Mouse (Mus musculus): ENCODE data around the gene Fam161a. TPM values are rescaled to one million over a fixed set of nuclear protein-coding genes. Genes with fewer than 3 reads are reported as not detected.
"Not testable (repeated sequence)": the region's sequence is repeated elsewhere in the genome, so short reads cannot be mapped to it uniquely, and the experiment has no call there.

The Fam161a gene
- polyA plus RNA-seq, 1 experiment from 2014 or later = 9.0 TPM

DNA sequence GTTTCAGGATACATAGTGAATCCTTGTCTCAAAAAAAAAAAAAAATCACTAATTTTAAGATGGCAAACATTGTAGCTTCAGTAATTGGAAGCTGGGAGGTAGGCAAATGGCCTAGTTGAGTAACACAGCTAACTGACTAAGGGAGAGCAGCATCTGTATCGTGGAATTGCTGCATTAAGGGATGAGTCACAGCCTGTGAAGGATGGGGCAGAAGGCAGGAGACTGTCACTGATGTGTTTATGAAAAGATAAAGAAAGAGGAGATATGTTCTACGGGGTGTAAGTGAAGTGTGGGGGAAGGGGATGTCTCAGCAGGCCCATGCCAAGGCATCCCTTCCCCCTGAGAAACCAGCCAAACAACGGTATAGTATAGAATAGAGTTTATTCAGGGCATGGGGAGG lies 56.5 kb downstream of the Fam161a start:
- H3K27me3 ChIP-seq (ENCODE audit: control insufficient read depth, insufficient read depth, low read length) = no peaks in the 10 kb centered on the region
- DNase-seq (ENCODE audit: low spot score) = no peak
- no peak for ATAC-seq (ENCODE audit: low FRiP score)
- H3K27ac ChIP-seq = no peak overlapping the region
- H3K4me2 ChIP-seq (replicated peaks) = no peak overlapping the region
- H3K9ac ChIP-seq = no peak overlapping the region
- H3K36me3 ChIP-seq (replicated peaks; ENCODE audit: control insufficient read depth, insufficient read depth) = no peaks in the 10 kb centered on the region
- WGBS = 55% methylated on average over 3 of the region's 3 CpGs
- no peaks in the 10 kb centered on the region for H3K9me3 ChIP-seq (ENCODE audit: control insufficient read depth, low read length)
- peaks cover 6% of the 10 kb centered on the region for H3K4me1 ChIP-seq (replicated peaks; ENCODE audit: control insufficient read depth, insufficient read depth, low read length)
- H3K4me3 ChIP-seq (replicated peaks; ENCODE audit: low read length) = no peak overlapping the region

DNA sequence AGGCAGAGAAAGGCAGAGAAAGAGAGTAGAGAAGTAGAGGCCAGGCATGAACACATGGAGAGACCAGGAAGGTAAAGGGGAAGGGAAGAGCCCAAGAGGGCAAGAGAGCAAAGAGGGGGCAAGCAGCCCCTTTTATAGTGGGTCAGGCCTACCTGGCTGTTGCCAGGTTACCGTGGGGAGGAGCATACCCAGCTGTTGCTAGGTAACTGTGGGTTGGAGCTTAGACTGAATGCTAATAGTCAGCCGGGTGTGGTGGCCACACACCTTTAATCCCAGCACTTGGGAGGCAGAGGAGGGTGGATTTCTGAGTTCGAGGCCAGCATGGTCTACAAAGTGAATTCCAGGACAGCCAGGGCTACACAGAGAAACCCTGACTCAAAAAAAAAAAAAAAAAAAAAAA lies 56.9 kb downstream of the Fam161a start:
- WGBS = 43% methylated on average over 3 of the region's 3 CpGs
- H3K27ac ChIP-seq; DNase-seq (ENCODE audit: low spot score); H3K9me3 ChIP-seq (ENCODE audit: control insufficient read depth, low read length); H3K36me3 ChIP-seq (replicated peaks; ENCODE audit: control insufficient read depth, insufficient read depth); H3K4me2 ChIP-seq (replicated peaks); H3K9ac ChIP-seq; H3K27me3 ChIP-seq (ENCODE audit: control insufficient read depth, insufficient read depth, low read length); H3K4me3 ChIP-seq (replicated peaks; ENCODE audit: low read length); H3K4me1 ChIP-seq (replicated peaks; ENCODE audit: control insufficient read depth, insufficient read depth, low read length); ATAC-seq (ENCODE audit: low FRiP score): not testable (repeated sequence)

DNA sequence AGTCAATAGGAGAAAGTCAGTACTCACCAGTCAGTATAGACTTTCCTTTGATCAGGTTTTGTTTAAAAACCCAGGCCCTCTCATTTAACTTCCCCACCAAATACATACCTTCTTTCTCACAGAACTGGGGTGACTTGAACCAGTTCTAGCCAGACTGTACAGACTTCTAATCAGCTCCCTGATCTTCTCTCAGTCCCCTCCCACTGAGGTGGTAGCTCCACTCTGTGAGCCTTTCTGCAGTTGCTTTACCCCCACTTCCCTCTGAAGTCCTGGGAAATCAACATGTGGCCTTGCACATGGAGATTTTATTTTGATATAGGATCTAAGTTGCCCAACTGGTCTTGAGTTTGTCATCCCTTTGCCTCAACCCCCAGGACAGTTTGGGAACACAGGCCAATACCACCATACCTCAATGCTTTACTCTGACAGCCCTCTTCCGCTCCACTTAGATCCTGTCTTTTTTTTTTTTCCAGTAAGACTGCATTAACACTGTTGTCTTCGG lies 57.9 kb downstream of the Fam161a start:
- no peak for ATAC-seq (ENCODE audit: low FRiP score)
- H3K4me1 ChIP-seq (replicated peaks; ENCODE audit: control insufficient read depth, insufficient read depth, low read length) = peaks cover 6% of the 10 kb centered on the region
- H3K27me3 ChIP-seq (ENCODE audit: control insufficient read depth, insufficient read depth, low read length) = no peaks in the 10 kb centered on the region
- H3K36me3 ChIP-seq (replicated peaks; ENCODE audit: control insufficient read depth, insufficient read depth) = no peaks in the 10 kb centered on the region
- no peak overlapping the region for H3K9ac ChIP-seq
- no peak for DNase-seq (ENCODE audit: low spot score)
- no peak overlapping the region for H3K4me3 ChIP-seq (replicated peaks; ENCODE audit: low read length)
- H3K9me3 ChIP-seq (ENCODE audit: control insufficient read depth, low read length) = no peaks in the 10 kb centered on the region
- 92% methylated on average over 2 of the region's 2 CpGs for WGBS
- no peak overlapping the region for H3K27ac ChIP-seq
- H3K4me2 ChIP-seq (replicated peaks) = no peak overlapping the region

DNA sequence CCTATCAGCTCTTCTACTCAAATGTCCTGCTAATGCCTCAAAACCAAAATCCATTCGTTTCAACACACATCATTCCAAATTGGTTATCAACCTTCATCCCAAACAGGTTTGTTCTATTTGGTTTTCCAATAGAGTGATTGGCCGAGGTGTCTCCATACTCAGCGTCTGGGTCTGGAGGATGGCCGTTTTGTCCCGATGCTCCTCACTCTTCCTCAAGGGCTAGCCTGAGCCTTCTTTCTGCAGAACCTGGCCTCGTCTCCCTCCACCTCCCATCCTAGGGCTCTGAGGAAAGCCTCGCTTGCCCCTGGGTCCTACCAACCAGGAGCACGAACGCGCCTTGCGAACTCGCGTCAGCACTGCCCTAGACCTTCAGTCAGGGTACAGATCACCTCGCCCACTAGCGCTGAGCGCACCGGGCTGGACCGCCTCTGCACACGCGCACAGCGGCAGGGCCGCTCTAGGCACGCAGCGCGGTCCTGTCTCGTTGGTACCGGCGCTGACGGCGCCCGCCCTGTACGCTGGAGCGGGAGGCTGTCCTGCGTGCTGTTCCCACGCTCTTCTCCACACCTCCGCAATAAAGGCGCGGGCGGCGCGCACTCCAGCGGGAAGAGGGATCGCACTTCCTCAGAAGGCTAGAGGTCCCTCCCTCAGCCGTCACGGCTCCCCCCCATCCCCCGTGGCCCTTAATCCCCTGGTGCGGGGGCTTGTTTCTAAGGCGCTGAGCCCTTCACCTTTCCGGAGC lies 60.2 kb downstream of the Fam161a start:
- no peaks in the 10 kb centered on the region for H3K9me3 ChIP-seq (ENCODE audit: control insufficient read depth, low read length)
- DNase-seq (ENCODE audit: low spot score) (peak; percentile 95), ATAC-seq (ENCODE audit: low FRiP score) (peak; percentile 100)
- H3K27ac ChIP-seq = peak overlapping the region; percentile 83
- peak overlapping the region; percentile 73 for H3K4me3 ChIP-seq (replicated peaks; ENCODE audit: low read length)
- H3K4me2 ChIP-seq (replicated peaks) = peak overlapping the region; percentile 59
- no peaks in the 10 kb centered on the region for H3K36me3 ChIP-seq (replicated peaks; ENCODE audit: control insufficient read depth, insufficient read depth)
- H3K27me3 ChIP-seq (ENCODE audit: control insufficient read depth, insufficient read depth, low read length) = no peaks in the 10 kb centered on the region
- WGBS = under 1% methylated on average over 49 of the region's 49 CpGs
- H3K4me1 ChIP-seq (replicated peaks; ENCODE audit: control insufficient read depth, insufficient read depth, low read length) = peaks cover 6% of the 10 kb centered on the region
- peak overlapping the region; percentile 86 for H3K9ac ChIP-seq

DNA sequence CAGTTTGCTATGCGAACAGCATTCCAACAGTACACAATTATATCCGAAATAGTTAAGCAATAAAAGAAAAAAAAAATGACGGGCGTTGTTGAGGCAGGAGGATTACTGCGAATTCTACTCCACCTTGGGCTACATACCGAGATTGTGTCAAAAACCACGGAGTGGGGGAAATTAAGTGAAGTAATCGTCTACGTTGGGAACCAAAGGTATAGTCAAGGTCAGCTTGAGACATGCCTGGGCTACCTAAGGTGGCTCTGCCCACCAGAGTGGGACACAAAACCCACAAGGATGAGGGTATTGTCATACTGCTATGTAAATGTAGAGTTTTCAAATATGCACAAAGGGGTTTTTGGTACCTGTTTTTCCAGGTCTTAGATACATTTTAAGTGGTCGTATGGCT lies 60.9 kb downstream of the Fam161a start:
- WGBS = 12% methylated on average over 10 of the region's 10 CpGs

DNA sequence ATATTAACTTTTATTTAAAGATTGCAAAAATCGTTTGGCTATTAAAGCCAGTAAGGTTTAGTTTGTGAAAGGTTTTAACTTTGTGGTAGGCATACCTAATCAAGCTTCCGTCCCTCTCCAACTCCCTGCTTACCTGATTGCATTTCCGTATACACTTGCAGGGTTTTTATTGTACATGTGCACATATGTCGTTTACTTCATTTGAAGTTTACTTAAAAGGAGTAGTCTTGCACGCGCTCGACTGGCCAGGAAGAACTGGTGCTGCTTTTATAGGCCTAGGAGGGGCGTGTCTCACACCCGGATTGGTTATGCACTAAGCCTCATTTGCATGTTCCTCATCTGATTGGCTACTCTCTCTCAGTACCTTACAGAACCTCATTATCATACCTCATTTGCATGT lies 61.7 kb downstream of the Fam161a start:
- not testable (repeated sequence) for H3K4me3 ChIP-seq (replicated peaks; ENCODE audit: low read length); DNase-seq (ENCODE audit: low spot score); H3K27me3 ChIP-seq (ENCODE audit: control insufficient read depth, insufficient read depth, low read length); H3K9ac ChIP-seq; H3K9me3 ChIP-seq (ENCODE audit: control insufficient read depth, low read length); H3K27ac ChIP-seq; H3K4me2 ChIP-seq (replicated peaks); H3K36me3 ChIP-seq (replicated peaks; ENCODE audit: control insufficient read depth, insufficient read depth); ATAC-seq (ENCODE audit: low FRiP score); H3K4me1 ChIP-seq (replicated peaks; ENCODE audit: control insufficient read depth, insufficient read depth, low read length)
- WGBS = 90% methylated on average over 9 of the region's 9 CpGs

More for the DNA sequence above, 60.9 kb downstream of the Fam161a start:
- peaks cover 6% of the 10 kb centered on the region for H3K4me1 ChIP-seq (replicated peaks; ENCODE audit: control insufficient read depth, insufficient read depth, low read length)
- no peaks in the 10 kb centered on the region for H3K27me3 ChIP-seq (ENCODE audit: control insufficient read depth, insufficient read depth, low read length)
- DNase-seq (ENCODE audit: low spot score) (no peak), ATAC-seq (ENCODE audit: low FRiP score) (0 out of 2 replicates have a peak, but pooled peaks have one; percentile 1)
- H3K27ac ChIP-seq = peak overlapping the region; percentile 83
- H3K4me3 ChIP-seq (replicated peaks; ENCODE audit: low read length) = peak overlapping the region; percentile 73
- peak overlapping the region; percentile 86 for H3K9ac ChIP-seq
- no peaks in the 10 kb centered on the region for H3K36me3 ChIP-seq (replicated peaks; ENCODE audit: control insufficient read depth, insufficient read depth)
- H3K9me3 ChIP-seq (ENCODE audit: control insufficient read depth, low read length) = no peaks in the 10 kb centered on the region
- peak overlapping the region; percentile 59 for H3K4me2 ChIP-seq (replicated peaks)

DNA sequence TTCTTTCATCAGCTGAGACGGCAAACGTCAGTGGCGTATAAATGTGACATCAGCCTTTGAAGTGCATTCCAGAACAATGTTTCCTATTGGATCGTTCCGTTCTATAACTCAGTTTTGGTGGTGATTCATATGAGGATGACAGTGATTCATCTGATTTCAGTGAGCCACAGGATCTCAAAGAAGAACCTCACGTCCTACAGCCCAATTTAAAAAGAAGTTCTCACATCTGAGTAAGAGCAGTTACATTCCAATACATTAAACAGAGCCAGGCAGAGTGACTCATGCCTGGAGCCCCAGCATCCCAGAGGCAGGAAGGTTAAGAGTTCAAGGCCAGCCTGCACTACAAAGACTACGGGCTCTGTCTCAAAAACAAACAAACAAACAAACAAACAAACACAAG lies 67.5 kb downstream of the Fam161a start:
- ATAC-seq (ENCODE audit: low FRiP score) = no peak
- no peak overlapping the region for H3K9ac ChIP-seq

DNA sequence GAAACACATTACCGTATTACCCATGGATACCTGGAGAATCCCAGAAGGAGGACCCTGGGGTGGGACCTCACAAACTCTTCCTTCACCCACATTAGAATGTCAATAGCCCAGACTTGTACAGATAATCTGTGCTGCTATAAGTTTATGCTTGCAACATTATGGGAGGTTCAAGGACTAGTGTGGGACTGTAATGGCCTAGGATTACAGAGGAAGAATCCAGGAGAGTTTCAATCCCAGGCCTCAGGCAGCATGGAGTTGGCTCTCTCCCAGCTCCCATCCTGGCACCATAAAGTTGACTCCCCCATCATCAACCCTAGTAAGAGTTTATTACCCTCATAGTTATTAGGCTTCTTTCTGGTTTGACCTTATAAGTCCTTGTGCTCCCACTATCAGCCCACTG lies 71.2 kb downstream of the Fam161a start:
- H3K36me3 ChIP-seq (replicated peaks; ENCODE audit: control insufficient read depth, insufficient read depth) = no peaks in the 10 kb centered on the region
- H3K4me1 ChIP-seq (replicated peaks; ENCODE audit: control insufficient read depth, insufficient read depth, low read length) = no peaks in the 10 kb centered on the region
- DNase-seq (ENCODE audit: low spot score) = no peak
- H3K4me2 ChIP-seq (replicated peaks) = no peak overlapping the region
- H3K4me3 ChIP-seq (replicated peaks; ENCODE audit: low read length) = no peak overlapping the region
- ATAC-seq (ENCODE audit: low FRiP score) = no peak
- H3K9ac ChIP-seq = no peak overlapping the region
- H3K27me3 ChIP-seq (ENCODE audit: control insufficient read depth, insufficient read depth, low read length) = no peaks in the 10 kb centered on the region
- WGBS = 89% methylated on average over 1 of the region's 1 CpGs
- no peak overlapping the region for H3K27ac ChIP-seq
- no peaks in the 10 kb centered on the region for H3K9me3 ChIP-seq (ENCODE audit: control insufficient read depth, low read length)

More for the DNA sequence above, 67.5 kb downstream of the Fam161a start:
- H3K9me3 ChIP-seq (ENCODE audit: control insufficient read depth, low read length) = no peaks in the 10 kb centered on the region
- WGBS = 84% methylated on average over 7 of the region's 7 CpGs
- no peak overlapping the region for H3K27ac ChIP-seq
- no peak overlapping the region for H3K4me2 ChIP-seq (replicated peaks)
- no peak overlapping the region for H3K4me3 ChIP-seq (replicated peaks; ENCODE audit: low read length)
- no peaks in the 10 kb centered on the region for H3K27me3 ChIP-seq (ENCODE audit: control insufficient read depth, insufficient read depth, low read length)
- no peaks in the 10 kb centered on the region for H3K36me3 ChIP-seq (replicated peaks; ENCODE audit: control insufficient read depth, insufficient read depth)
- no peak for DNase-seq (ENCODE audit: low spot score)
- H3K4me1 ChIP-seq (replicated peaks; ENCODE audit: control insufficient read depth, insufficient read depth, low read length) = no peaks in the 10 kb centered on the region
